Mouse (Mus musculus) ES-Bruce4 (cell line): ENCODE data around the gene Efemp2.

Experiments
- CTCF ChIP-seq: IDR thresholded peaks from one replicate; pipeline ENCODE4 v1.8.1; 2011; ENCODE audit warnings: low read depth, low read length
- EP300 ChIP-seq: IDR thresholded peaks from 2 replicates; pipeline ENCODE4 v1.6.1; 2011; ENCODE audit warnings: low read depth, low read length; ENCODE audit not compliant: insufficient read depth
- POLR2A ChIP-seq: IDR thresholded peaks from one replicate; pipeline ENCODE4 v1.8.1; 2011; ENCODE audit warnings: low read length; ENCODE audit not compliant: insufficient read depth

DNA sequence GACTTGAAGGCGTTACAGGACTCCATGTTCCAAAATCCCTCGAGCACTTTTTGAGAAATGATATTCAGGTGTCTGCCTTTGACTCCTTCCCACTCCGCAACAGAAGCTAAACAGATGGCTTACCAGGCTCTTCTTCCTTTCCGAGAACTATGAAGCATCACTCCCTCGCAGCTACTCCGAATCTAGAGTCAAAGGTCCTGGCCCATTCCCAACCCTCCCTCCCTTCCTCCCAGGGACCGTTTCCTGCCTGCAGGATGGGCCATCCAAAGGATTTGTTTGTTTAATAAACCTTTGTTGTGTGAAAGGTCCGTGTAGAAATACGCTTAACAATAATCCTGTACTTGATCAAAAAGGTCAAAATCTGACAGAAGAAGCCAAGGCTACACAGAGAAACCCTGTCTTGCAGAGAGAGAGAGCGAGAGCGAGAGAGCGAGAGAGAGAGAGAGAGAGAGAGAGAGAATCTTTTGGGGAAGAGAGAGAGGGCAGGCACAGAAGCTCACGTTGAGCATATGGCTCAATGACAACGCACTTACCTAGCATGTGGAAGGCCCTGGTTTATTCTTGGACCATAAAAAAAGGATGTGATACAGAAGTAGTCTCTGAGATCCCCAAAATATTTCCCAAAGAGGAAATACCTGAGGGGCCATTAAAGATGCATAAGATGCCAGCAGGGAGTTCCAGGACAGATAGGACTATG is 15.9 kb upstream of the Efemp2 start, which contains the start of gene Ccdc85b:
- TF ChIP-seq CTCF (no peak), EP300 (no peak), POLR2A (no peak)
